Mouse (Mus musculus) frontal cortex, adult 2 months (tissue): ENCODE data around the gene Abhd5. TPM values are rescaled to one million over a fixed set of nuclear protein-coding genes. Genes with fewer than 3 reads are reported as not detected.

ENCODE experiments used
- DNase-seq, 2 experiments: peaks; one replicate each; pipeline ENCODE4 v3.0.0; 2022; ENCODE audit warnings: low spot score in 1 of 2; ENCODE audit errors: extremely low spot score in 1 of 2
- polyA plus RNA-seq: library from polyadenylated mRNA; depleted of rRNA; stranded (reverse); fragments of >200 nt; gene quantifications from 2 replicates; pipeline ENCODE4 v1.2.3, GENCODE M21; 2012; rRNA removed

The Abhd5 gene
- polyA plus RNA-seq, 1 experiment, result 19.8 TPM

- peak in 1 of 2 experiments; percentile 52 for DNase-seq
Measured at GRCm38 (mm10) chr9:122410437-122411175, 59.2 kb downstream of the Abhd5 start.

DNA sequence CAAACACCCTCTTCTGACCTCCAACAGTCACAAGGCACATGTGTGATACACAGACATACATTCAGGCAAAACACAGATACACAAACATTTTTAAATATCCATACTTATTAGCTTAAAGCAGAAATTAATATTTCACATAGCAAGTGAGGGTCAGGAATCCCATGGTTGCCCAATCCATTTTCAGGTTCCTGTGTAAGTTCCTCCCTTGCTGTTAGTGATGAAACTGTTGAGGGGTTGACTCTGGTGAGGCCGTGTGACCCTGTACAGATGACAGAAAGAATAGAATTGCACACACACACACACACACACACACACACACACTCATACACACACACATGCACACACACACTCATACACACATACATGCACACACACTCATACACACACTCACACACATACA, 63.2 kb downstream of the Abhd5 start:
- no peak for DNase-seq

DNA sequence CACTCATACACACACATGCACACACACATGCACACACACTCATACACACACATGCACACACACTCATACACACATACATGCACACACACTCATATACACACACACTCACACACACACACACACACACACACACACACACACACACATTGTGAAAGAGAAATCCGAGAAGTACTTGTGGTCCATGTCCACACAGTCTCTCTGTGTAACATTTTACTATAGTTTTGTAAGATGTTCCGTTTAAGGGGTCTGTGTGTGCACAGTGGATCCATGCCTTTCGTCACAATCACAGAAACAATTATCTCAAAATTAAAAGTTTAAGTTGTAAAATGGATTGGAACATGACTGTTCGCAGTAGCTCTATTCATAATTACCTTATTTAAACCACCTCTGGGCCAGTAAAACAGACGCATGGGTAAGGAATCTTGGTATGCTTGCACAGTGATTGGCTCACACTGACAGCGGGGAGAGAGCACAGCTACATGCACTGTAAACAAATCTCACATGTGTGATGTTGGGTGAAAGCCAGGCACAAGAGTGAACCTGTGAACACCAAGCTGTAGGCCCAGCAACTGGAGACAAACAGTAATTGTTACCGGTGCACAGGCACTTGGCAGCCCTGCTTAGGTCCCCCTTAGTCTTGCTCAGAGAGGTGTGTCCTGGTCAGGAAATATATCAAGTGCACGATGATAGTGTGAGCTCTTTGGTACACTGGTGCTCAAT, 63.8 kb downstream of the Abhd5 start:
- no peak for DNase-seq

DNA sequence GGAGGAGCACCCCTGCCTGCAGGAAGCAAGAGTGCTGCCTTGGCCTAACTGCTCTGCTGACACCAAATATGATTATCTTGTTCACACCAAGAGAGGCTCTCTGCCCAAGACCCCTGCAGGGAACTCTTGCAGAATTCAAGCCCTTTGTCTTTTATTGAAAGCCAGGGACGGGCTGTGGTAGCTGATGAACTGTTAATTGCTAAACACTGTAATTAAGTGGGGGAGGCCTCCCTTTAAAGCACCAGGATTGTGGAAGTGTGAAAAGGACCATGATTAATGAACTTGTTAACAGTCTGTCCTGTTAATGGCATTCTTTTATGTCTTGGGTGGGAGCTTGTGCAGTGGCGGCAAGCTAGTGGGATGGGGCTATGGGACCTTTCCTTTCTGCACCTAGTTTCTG, 65.2 kb downstream of the Abhd5 start:
- DNase-seq, result no peak

- peak in 1 of 2 experiments; percentile 12 for DNase-seq
Measured at GRCm38 (mm10) chr9:122420195-122420756, 68.9 kb downstream of the Abhd5 start.

GRCm38 (mm10) chr9:122420772-122421764, 69.7 kb downstream of the Abhd5 start:
- DNase-seq, result peak; percentile 68 to 94

- DNase-seq, result peak in 1 of 2 experiments; percentile 66
Measured at GRCm38 (mm10) chr9:122421911-122422310, 70.5 kb downstream of the Abhd5 start.

GRCm38 (mm10) chr9:122422706-122423105, 71.3 kb downstream of the Abhd5 start:
- DNase-seq, result peak in 1 of 2 experiments; percentile 72

DNA sequence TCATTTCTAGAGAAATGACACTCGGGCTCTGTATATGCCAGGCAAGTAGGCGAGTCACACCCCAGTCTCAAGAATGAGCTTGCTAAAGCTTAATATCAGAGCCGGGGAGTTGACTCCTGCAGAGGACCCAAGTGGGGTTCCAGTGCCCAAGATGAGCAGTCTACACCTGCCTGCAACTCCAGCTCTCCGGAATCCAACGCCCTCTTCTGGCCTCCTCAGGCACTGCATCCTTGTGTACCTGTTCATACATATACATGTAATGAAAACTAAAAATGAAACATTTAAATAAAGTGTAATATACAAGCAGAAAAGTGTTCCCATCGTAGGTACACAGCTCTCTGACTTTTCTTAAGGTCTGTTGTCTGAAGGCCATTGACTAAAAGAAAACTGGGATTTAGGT, 71.7 kb downstream of the Abhd5 start:
- peak in 1 of 2 experiments; percentile 39 for DNase-seq

DNA sequence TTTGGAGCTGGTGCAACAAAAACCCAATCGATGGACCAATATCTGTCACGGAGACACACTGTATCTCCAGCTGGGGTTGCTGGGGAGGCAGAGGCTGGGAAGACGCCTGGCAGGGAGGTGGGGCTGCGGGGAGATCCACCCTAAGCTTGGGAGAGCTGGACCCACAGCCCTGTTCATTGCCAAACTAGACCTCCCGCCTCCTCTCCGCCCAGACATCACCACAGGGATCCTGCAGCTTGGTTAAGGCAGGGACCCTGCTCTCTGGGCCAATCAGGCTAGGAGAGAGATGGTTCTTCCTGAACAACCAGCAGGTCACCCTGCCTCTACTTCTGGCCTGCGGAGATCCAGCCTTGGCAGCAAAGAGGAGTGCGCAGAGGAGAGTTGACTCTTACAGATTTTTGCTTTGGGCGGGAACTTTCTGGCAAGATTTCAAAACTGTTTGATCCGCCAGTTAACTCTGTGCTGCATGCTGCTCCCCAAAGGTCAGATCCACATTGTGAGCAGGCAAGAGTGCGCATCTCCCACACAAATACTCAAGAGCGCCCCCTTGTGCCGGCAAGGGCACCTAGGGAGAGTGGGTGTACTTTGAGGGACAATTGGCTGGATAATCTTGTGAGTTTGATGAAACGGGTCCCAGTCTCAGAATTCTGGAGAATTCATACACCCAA, 73.7 kb downstream of the Abhd5 start:
- no peak for DNase-seq

DNA sequence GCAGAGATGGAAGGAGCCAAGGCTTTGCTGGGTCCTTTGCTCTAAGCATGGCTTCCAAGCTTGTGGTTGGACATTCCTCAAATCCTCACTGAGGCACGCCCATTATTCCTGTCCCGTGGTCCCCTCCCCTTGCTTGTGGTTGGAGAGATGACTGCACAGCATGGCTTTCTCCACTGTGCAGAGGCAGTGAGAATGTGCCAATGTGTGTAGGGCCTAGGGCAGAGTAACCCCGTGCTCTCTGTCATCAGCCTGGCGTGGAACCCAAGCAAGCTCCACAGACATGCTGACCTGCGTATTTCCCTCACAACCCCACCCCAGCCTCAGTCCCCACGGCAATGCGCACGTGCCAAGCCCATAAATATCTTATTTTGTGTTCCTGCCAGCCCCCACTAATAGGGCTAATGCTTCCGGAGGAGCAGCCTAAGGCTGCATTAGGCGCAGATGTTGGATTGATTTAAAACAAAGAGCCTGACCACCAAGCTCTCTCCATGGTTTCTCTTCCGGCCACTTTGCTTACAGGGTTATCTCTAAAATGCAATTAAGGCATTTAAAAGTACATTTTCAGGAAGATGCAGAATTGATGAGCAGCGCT, 77.7 kb downstream of the Abhd5 start:
- no peak for DNase-seq

- DNase-seq, result no peak
Measured at GRCm38 (mm10) chr9:122429685-122430084, 78.3 kb downstream of the Abhd5 start.

Other genes starting within 250 kb of the Abhd5 start
- gene Snrk, start 234.3 kb upstream of the Abhd5 start, polyA plus RNA-seq, result 121 and 123 TPM in 2 replicates
- 31.0 and 31.5 TPM in 2 replicates for gene Ano10, start 57.2 kb upstream of the Abhd5 start, polyA plus RNA-seq